Mouse (Mus musculus): ENCODE data around the gene Itgb2l. TPM values are rescaled to one million over a fixed set of nuclear protein-coding genes. Genes with fewer than 3 reads are reported as not detected.

Gene Itgb2l
- not detected for total RNA-seq (2023)

GRCm38 (mm10) chr16:96443468-96443867, at the start of gene Itgb2l:
Gene Itgb2l, minus strand, starts transcription at chr16:96443619.

GRCm38 (mm10) chr16:96467445-96467844, 24.0 kb upstream of the Itgb2l start, which contains the start of gene Pcp4:
Gene Pcp4, plus strand, starts transcription at chr16:96467606.

Other genes starting within 250 kb of the Itgb2l start
- gene Sh3bgr, start 243.2 kb downstream of the Itgb2l start, total RNA-seq (2023), result not detected
- gene B3galt5, start 207.8 kb downstream of the Itgb2l start, total RNA-seq (2023), result under 1 TPM in 1 of 2 experiments, not detected in 1; 0.12 TPM
- 10 to 100 TPM; 44.7 to 48.8 TPM for gene Pcp4, start 24.0 kb upstream of the Itgb2l start, total RNA-seq (2023)